Mouse (Mus musculus) erythroblast, embryonic 14.5 days (primary cell): ENCODE results near the gene 1110008L16Rik.

Experiments
- GATA1 ChIP-seq: IDR thresholded peaks from 2 replicates; pipeline ENCODE4 v1.6.1; 2012; ENCODE audit warnings: low read length, inconsistent platforms, mixed read lengths
- TAL1 ChIP-seq: IDR thresholded peaks from 3 replicates; pipeline ENCODE4 v1.6.1; 2012; ENCODE audit warnings: low read length, inconsistent platforms, mixed read lengths

- TF ChIP-seq TAL1 (no peak), GATA1 (no peak)
Observed at GRCm38 (mm10) chr12:55325702-55326101, 26.3 kb downstream of the 1110008L16Rik start.
